Mouse (Mus musculus) myocyte (in vitro differentiated cells): ENCODE data around the gene Srcap. TPM values are rescaled to one million over a fixed set of nuclear protein-coding genes. Genes with fewer than 3 reads are reported as not detected.

Experiments
- H3K27me3 ChIP-seq: one replicate; pipeline ENCODE4 v1.6.1; 2011; ENCODE audit not compliant: control insufficient read depth, insufficient read depth, insufficient read length
- H3K36me3 ChIP-seq: one replicate; pipeline ENCODE4 v1.6.1; 2011; ENCODE audit not compliant: control insufficient read depth, insufficient read depth
- H3K4me2 ChIP-seq: one replicate; pipeline ENCODE4 v1.6.1; 2011; ENCODE audit warnings: low read depth, control low read depth
- H3K4me3 ChIP-seq: one replicate; pipeline ENCODE4 v1.5.1; 2011; ENCODE audit warnings: mild to moderate bottlenecking, control low read depth, moderate library complexity
- H3K79me2 ChIP-seq: one replicate; pipeline ENCODE4 v1.6.1; 2011; ENCODE audit not compliant: control insufficient read depth, insufficient read depth
- H3ac ChIP-seq: one replicate; pipeline ENCODE4 v1.6.1; 2011; ENCODE audit not compliant: control insufficient read depth, insufficient read length
- CEBPB ChIP-seq: IDR thresholded peaks from 2 replicates; pipeline ENCODE4 v1.6.1; 2011; ENCODE audit warnings: mild to moderate bottlenecking, moderate library complexity; ENCODE audit not compliant: poor library complexity, insufficient read depth, severe bottlenecking
- E2F4 ChIP-seq: IDR thresholded peaks from one replicate; pipeline ENCODE4 v1.6.1; 2011; ENCODE audit warnings: mild to moderate bottlenecking, control low read depth, moderate library complexity; ENCODE audit not compliant: insufficient read depth
- MAX ChIP-seq: IDR thresholded peaks from one replicate; pipeline ENCODE4 v1.6.1; 2011; ENCODE audit warnings: low read depth, mild to moderate bottlenecking, control low read depth
- MYOD1 ChIP-seq, 3 experiments: IDR thresholded peaks; one replicate each; pipeline ENCODE4 v1.6.1; 2011; ENCODE audit warnings: control low read depth in 2 of 3, low read depth in 2 of 3, mild to moderate bottlenecking in 2 of 3, moderate library complexity in 1 of 3; ENCODE audit not compliant: insufficient read length in 2 of 3, control insufficient read depth in 1 of 3
- MYOG ChIP-seq, 3 experiments: IDR thresholded peaks; one replicate each; pipeline ENCODE4 v1.6.1; 2011; ENCODE audit warnings: control low read depth in 2 of 3, low read depth in 2 of 3, mild to moderate bottlenecking in 2 of 3; ENCODE audit not compliant: insufficient read length in 2 of 3, control insufficient read depth in 1 of 3, insufficient read depth in 1 of 3
- POLR2A ChIP-seq: IDR thresholded peaks from one replicate; pipeline ENCODE4 v1.6.1; 2011; ENCODE audit warnings: low read depth, mild to moderate bottlenecking, control low read depth, moderate library complexity; ENCODE audit not compliant: insufficient read length
- POLR2AphosphoS2 ChIP-seq: IDR thresholded peaks from one replicate; pipeline ENCODE4 v1.6.1; 2011; ENCODE audit warnings: low read depth, control low read depth; ENCODE audit not compliant: insufficient read length
- REST ChIP-seq: IDR thresholded peaks from one replicate; pipeline ENCODE4 v1.6.1; 2011; ENCODE audit warnings: mild to moderate bottlenecking, control low read depth, moderate library complexity; ENCODE audit not compliant: insufficient read depth, insufficient read length
- SRF ChIP-seq: IDR thresholded peaks from one replicate; pipeline ENCODE4 v1.6.1; 2011; ENCODE audit warnings: low read depth; ENCODE audit not compliant: control insufficient read depth, insufficient read length
- TCF12 ChIP-seq: IDR thresholded peaks from one replicate; pipeline ENCODE4 v1.6.1; 2011; ENCODE audit warnings: mild to moderate bottlenecking, control low read depth; ENCODE audit not compliant: poor library complexity, insufficient read depth, severe bottlenecking
- TCF3 ChIP-seq: IDR thresholded peaks from one replicate; pipeline ENCODE4 v1.6.1; 2011; ENCODE audit warnings: low read depth, control low read depth; ENCODE audit not compliant: insufficient read length
- USF1 ChIP-seq: IDR thresholded peaks from one replicate; pipeline ENCODE4 v1.6.1; 2011; ENCODE audit warnings: low read depth, mild to moderate bottlenecking, control low read depth, moderate library complexity
- polyA plus RNA-seq: library from polyadenylated mRNA; unstranded; fragments of >200 nt; fragmentation: generic; extraction: Trizol; gene quantifications from one replicate; pipeline ENCODE4 v1.2.1, GENCODE M21; 2012; ENCODE audit warnings: missing spikeins

Gene Srcap
- polyA plus RNA-seq, 1 experiment: 18.1 TPM

GRCm38 (mm10) chr7:127470743-127471645 lies 40.8 kb upstream of the Srcap start:
- H3K36me3 ChIP-seq: peaks cover 24% of the 10 kb centered on the region
- H3K79me2 ChIP-seq: peaks cover 46% of the 10 kb centered on the region
- peak; percentile 38 for TF ChIP-seq POLR2AphosphoS2
- TF ChIP-seq POLR2A: peak; percentile 30
- TF ChIP-seq CEBPB: 0 out of 2 replicates have a peak, but pooled peaks have one; percentile 35
- no peak for TF ChIP-seq E2F4
- no peak for TF ChIP-seq REST

GRCm38 (mm10) chr7:127471646-127472010 lies 40.2 kb upstream of the Srcap start:
- Histone ChIP-seq H3K36me3 (peaks cover 30% of the 10 kb centered on the region), H3K79me2 (peaks cover 46% of the 10 kb centered on the region), H3ac (peak overlapping the region; percentile 64), H3K4me3 (peak overlapping the region; percentile 98), H3K4me2 (peak overlapping the region; percentile 98), H3K27me3 (no peaks in the 10 kb centered on the region)
- peak in 1 of 3 experiments; percentile 21 for TF ChIP-seq MYOD1 (IDR thresholded peaks at IDR 0.05; ENCODE audit: control insufficient read depth in 1 of 3, insufficient read length in 2 of 3, low read depth in 2 of 3)
- TF ChIP-seq REST: no peak
- peak in 1 of 3 experiments; percentile 20 for TF ChIP-seq MYOG (IDR thresholded peaks at IDR 0.05; ENCODE audit: control insufficient read depth in 1 of 3, insufficient read depth in 1 of 3, insufficient read length in 2 of 3, low read depth in 2 of 3)
- no peak for TF ChIP-seq POLR2A
- peak; percentile 17 for TF ChIP-seq POLR2AphosphoS2
- TF ChIP-seq E2F4: no peak
- TF ChIP-seq SRF: no peak
- no peak for TF ChIP-seq USF1

More at GRCm38 (mm10) chr7:127470743-127471645, 40.8 kb upstream of the Srcap start:
- H3K27me3 ChIP-seq: no peaks in the 10 kb centered on the region
- peak overlapping the region; percentile 98 for H3K4me3 ChIP-seq
- H3ac ChIP-seq: peak overlapping the region; percentile 64
- peak overlapping the region; percentile 77 for H3K4me2 ChIP-seq

DNA sequence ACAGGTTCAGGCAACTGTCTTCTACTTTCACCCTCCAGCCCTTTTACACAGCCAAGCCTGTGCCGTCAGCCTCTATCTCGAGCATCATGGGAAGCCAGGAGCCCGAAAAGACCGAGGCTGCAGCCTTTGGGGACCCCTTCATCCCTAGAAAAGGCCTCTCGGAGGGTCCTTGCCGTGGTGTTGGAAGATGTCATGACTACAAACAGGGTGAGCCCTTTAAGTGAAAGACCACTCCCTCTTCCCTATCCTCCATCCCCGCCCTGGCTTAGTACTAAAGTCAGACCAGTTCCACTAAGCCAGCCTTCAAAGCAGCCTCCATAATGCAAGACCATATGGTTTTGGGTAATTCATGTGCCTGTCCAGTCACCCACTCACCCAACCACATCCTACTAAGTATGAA lies 39.7 kb upstream of the Srcap start:
- Histone ChIP-seq H3ac (peak overlapping the region; percentile 64), H3K27me3 (no peaks in the 10 kb centered on the region), H3K36me3 (peaks cover 35% of the 10 kb centered on the region), H3K4me2 (peak overlapping the region; percentile 98), H3K4me3 (peak overlapping the region; percentile 98), H3K79me2 (peaks cover 44% of the 10 kb centered on the region)
- no peak for TF ChIP-seq MAX
- TF ChIP-seq CEBPB: no peak
- no peak for TF ChIP-seq TCF3
- TF ChIP-seq REST: no peak
- TF ChIP-seq USF1: no peak
- TF ChIP-seq MYOG (IDR thresholded peaks at IDR 0.05; ENCODE audit: control insufficient read depth in 1 of 3, insufficient read depth in 1 of 3, insufficient read length in 2 of 3, low read depth in 2 of 3): no peak
- TF ChIP-seq MYOD1 (IDR thresholded peaks at IDR 0.05; ENCODE audit: control insufficient read depth in 1 of 3, insufficient read length in 2 of 3, low read depth in 2 of 3): no peak
- TF ChIP-seq POLR2A: no peak
- TF ChIP-seq POLR2AphosphoS2: no peak
- TF ChIP-seq E2F4: no peak
- no peak for TF ChIP-seq SRF
- TF ChIP-seq TCF12: no peak

DNA sequence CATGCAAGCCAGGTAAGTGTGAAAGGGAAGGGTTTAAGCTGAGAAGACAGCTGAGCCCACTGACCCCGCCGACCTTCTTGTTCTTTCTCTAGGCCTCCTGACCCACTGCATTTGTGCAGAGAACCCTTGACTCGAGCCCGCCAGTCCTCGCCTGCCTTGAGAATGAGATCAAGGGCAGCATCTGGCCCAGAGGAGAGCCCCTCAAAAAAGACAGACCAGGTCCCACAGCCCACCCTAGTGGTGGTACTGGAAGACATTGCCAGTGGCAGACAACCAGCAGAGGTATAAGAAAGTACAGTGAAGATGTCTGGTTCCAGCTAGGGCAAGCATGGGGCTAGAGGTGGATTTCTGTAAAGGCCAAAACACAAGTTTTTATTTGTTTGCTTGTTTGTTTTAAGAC lies 38.1 kb upstream of the Srcap start:
- no peaks in the 10 kb centered on the region for H3K27me3 ChIP-seq
- no peak overlapping the region for H3K4me2 ChIP-seq
- H3K36me3 ChIP-seq: peaks cover 29% of the 10 kb centered on the region
- H3K79me2 ChIP-seq: peaks cover 31% of the 10 kb centered on the region
- no peak overlapping the region for H3ac ChIP-seq
- TF ChIP-seq POLR2A (no peak), MYOD1 (IDR thresholded peaks at IDR 0.05; ENCODE audit: control insufficient read depth in 1 of 3, insufficient read length in 2 of 3, low read depth in 2 of 3) (no peak), USF1 (no peak), TCF3 (no peak)
- no peak overlapping the region for H3K4me3 ChIP-seq

GRCm38 (mm10) chr7:127474378-127475070 lies 37.3 kb upstream of the Srcap start:
- Histone ChIP-seq H3ac (no peak overlapping the region), H3K4me3 (no peak overlapping the region), H3K4me2 (no peak overlapping the region), H3K27me3 (no peaks in the 10 kb centered on the region), H3K36me3 (peaks cover 29% of the 10 kb centered on the region), H3K79me2 (peaks cover 28% of the 10 kb centered on the region)
- TF ChIP-seq MAX (no peak), POLR2A (no peak), REST (no peak)
